Mouse (Mus musculus) retina, adult 2 months (tissue): ENCODE measurements at regions not wholly inside any gene's neighbourhood (a gene's known extent, or its start where the extent isn't known, plus 50 kb on each side); places are given as distances from the start of the nearest gene placed in this dataset.
A peak's percentile ranks its signal among the peaks of the same experiment; 100 is the strongest.

ENCODE experiments used
- DNase-seq: peaks from one replicate; pipeline ENCODE4 v3.0.0-alpha.2; 2012; ENCODE audit warnings: low read depth, low spot score

DNA sequence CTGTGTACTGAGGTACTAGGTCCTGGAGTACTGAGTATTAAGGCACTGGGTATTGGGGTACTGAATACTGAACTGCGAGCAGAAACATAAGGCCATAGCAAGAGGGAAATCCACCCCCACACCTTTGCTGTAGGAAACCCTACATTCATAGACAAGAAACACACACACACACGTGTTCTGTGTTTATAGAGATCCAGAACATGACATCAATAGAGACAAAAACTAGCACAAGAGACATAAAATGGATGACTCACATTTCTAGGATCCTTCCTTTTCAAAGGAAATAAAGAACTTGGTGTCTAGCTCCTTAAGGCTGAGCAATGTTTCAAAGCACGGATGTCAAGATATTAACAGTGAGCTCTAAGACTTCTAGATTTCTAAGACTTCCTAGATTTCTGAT is 49.9 kb upstream of the Nepro start:
- no peak for DNase-seq

DNA sequence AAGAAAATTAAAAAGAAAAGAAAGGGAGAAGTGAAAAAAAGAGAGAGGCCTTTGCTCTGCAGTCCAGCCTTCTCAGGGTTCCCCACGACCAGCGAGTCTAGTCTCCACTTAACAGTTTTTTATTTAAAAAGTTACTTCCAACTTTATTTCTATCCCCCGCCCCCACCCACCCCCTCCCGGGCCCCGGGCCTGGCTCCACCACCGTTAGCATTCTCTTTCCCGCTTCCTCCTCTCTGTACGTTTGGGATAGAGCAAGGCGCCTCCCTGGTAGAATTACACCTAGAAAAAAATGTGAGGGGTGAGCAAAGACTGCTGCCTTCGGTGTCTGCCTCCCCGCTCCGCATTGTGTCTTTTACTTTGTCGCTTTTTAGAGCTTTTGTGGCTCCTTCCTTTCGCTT is 51.7 kb upstream of the Nepro start:
- DNase-seq, result no peak

DNA sequence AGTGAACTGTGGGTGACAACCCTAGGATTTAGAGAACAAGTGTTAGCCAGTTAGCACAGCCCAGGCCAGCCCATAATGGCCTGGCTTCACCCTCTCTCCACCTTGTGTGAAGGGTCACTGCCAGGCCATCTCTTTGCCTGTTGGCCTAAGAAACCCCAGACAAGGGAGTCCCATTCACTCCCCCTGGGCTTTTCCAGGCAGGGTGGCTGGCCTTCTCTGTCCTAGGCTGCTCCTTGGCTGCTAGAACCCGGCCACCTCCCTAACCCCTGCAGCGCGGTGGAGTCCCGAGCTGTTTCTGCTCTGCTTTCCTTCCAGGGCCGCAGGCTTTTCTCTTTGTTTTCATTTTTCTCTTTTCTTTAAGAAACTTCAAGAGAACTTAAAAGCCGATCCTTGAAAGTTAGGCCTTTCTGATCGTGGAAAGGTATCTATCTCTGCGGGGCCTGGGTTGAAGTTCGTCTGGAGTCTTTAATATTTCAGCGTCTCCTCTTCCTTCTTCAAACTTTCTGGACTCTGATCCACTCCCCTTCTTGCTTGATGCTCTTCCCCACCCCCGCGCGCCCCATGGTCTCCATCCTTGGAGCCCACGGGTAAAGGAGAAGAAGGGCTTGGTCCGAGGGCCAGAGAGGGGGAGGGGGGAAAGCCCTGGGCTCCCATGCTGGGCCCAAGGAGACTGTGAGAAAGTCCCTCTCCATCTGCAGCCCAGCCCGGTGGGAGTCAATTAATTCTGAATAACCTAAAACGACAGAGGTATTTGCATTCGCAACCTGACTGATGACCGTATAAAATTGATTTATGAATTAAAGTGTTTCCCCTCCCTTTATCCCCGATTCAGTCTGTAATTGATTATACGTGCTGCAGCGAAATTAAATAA is 52.3 kb upstream of the Nepro start:
- DNase-seq, result no peak

DNA sequence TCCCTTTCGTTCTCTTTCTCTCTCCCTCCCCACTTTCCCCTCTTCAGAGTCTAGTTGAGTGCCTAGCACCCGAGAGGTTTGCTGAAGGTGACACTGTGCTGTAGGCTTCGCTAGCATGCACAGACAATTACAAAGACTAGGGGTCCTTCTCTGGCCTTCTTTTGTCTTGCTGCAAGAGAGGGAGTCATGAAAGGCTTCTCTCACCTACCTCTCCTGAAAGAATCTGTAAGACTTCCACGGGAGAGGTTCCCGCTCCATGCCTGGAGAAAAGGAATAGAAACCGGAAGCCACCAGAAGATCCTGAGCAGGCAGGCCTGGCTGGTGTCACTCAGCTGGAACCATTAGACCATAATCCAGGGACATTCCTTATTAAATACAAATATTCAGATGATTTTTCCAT is 56.0 kb upstream of the Nepro start:
- no peak for DNase-seq

DNA sequence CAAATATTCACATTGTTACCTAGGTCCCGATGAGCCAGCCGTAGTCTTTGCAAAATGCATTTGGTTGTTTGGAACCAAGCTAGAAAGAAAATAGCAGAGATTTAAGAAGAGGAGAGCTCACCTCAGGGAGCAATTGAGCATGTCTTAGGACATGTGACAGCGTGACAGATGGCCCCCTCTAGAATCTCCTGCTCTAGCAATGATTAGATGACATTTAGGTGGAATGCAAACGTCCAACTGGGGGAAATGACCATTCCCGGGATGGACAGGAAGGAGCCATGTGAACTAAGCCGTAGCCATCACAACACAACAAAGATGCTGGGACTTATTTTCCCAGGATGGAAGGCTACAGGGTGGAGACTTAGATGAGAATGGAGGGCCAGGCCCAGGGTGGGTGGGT is 57.0 kb upstream of the Nepro start:
- DNase-seq, result no peak

DNA sequence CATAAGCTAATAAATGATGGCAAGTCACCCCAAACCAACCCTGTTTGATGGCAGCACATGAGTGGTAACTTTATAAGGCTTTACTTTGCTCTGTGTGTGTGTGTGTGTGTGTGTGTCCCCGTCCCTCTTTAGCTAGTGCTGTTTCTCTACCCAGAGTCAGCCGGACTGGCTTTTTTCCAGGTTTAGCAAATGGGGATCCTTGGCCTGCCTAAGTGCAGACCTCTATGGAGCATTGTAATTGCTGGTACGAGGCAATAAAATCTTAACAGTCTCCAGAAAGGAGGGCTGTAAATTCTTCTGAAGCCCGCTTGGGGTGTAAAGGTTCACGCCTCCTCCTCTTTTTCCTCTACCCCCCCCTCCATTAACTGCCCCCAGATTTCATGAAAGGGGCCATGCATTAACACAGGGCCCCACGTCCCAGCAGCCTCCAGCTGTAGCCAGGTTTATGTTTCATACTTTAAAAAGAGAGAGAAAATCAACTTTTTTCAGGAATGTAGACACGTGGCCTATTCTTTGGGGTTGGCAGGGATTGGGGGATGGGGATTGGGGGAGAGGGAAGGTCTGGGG is 57.6 kb upstream of the Nepro start:
- DNase-seq, result no peak

DNA sequence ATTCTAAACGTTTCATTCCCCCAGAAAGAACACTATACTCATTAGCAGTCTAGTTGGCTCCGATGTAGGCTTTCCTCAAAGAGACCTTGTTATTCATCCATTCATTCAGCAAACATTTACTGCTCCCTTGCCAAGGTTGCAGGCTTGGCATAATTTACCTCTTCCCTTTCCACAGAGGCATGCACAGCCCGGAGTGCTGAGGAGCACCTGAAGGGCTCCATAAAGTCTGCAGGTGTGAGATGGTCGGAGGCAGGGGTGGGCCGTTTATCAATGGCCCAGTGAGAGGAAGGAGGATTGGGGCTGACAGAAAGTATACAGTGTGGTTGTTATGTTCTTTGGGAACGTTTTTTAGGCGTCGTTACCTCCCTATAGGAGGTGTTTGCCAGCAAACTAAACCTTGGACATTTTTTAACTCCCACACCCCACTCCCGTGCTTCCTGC is 58.6 kb upstream of the Nepro start:
- DNase-seq, result no peak

DNA sequence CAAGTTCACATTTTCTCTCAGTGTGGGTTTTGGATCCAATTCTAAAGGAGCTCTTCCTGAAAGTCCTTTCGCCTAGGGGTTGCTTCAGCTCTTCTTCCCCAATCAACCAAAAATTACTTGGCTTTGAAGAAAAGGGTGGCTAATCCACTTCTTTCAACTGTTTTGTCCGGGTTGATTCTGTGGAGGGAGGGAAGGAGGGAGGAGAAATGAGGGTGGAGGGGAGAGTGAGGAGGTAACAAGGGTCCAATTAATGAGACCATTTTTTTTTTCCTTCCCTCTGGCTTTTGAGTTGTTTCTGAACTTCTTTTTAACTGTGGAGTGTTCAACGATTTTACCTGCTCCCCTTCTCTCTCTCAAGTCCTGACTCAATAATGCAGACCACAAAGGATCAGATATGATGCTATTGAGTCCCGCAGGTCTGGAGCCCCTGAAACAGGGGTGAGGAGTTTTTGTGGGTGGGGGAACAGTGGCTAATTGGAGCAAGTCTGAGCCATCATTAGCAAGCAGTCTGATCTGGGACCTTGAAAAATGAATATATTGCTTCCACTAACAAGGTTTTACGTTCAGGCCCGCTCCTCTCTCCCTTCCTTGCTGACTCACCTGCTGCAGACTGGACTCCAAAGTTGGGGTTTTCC is 61.0 kb upstream of the Nepro start:
- no peak for DNase-seq

DNA sequence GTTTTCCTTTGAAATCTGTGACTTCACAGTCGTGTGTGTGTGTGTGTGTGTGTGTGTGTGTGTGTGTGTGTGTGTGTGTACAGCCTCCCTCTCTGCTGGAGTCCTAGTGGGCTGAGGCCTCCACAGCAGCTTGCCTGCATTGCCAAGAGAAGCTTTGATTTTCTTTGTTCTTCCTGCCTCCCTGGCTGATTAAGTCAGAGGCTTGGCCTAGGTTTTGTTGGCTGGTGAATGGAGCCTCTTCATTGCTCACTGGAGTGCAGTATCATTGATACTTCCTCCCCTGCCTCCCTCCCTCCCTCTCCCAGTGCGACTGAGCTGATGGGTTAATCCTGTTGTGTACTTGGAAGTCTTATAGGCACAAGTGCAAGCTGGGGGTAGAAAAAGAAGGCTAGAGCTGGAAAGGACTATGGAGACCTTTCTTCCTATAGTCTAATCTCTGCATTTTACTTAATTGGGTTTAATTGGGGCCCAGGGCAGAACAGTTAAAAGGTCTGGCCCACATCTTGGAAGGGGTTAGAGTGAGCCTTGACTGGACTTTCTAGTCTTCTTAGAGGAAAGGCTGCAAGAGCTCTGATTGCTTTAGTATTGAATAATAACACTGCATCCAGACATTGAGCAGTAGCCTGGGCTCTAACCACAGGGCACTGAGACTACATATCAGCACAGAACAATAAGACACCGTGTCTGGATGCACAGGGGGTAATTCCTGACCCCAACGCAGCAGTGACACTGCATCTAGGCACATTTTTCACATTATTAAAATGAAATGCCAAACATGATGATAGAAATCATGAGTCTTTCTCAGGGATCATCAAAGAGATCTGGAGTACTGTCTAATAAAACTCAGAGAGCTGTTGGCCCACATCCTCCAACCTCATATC is 62.9 kb upstream of the Nepro start:
- peak; percentile 4 for DNase-seq

DNA sequence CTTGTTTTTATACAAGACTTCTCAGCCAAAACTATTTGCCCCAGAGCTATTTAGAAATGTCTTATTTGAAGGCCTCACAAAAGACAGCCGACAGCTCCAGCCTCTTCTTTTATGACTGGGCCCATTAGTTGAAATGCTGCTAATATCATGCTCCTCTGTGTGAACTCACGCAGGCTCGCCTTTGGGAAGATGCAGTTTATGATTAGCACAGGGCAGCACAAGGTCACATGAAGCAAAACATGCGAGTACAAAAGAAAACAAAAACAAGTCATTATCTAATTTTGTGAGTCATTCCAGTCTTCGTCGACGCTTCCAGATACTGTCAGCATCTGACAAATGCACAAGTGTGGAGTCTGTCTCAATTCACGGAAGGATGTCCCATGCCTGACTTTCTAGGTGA is 65.8 kb upstream of the Nepro start:
- no peak for DNase-seq

DNA sequence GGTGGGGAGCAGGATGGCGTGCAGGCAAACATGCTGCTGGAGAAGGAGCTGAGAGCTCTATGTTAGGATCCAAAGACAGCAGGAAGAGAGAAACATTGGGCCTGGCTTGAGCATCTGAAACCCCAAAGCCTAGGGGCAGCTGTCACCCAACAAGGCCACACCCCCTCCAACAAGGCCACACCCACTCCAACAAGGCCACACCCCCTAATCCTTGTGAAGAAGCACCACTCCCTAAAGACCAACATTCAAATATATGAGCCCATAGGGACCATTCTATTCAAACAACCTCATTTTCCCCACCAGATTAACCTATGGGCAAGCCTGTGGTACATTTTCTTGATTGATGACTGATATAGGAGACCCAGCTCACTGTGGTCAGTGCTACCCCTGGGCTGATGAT is 67.9 kb upstream of the Nepro start:
- DNase-seq, result no peak

DNA sequence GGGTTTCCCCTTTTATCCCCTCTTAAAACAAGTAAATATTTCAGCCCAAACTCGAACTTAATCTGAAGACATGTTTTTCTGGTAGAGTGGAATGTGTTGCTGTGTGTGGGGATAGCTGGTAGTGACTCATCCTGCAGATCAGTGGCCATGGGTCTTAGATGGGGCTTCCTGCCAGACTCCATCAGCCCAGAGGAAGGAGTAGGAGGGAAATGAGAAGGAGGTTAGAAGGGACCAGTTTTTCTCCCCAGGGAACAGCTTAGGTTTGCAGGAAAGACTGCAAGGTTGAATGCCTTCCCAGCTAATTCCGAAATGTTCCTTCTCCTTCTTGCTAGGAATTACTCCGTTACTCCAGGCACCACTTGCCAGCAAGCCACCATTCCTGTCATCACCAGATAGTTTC is 68.8 kb upstream of the Nepro start:
- no peak for DNase-seq

DNA sequence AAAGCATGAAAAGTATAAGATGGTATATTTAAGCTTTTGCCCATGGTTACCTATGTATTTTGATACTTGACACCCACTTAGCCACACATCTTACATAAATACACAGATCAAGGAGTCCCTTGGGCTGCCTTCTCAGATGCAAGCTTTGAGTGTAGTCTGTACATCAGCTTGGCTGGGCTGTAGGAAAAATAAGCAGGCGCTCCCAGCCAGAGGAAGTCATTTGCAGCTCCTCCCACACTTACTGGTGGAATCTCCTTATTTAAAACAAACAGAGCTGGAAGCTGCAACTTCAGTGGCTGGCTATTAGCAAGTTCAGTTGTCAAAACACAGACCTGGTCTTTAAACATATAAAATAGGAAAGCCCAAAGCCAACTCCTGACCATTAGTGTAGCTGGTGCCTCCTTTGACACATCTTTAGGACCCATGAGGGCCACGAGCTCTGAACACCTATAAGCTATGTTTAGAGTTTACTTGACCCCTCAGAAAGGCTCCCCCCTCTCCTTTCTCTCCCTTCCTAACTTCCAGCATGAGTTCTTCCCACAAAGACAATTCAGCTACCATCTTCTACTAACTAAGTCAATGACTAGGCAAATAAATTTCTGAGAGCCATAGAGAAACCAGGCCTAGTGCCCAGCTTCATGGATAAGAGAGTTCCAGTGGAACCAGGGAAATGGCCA is 75.4 kb upstream of the Nepro start:
- DNase-seq, result no peak

DNA sequence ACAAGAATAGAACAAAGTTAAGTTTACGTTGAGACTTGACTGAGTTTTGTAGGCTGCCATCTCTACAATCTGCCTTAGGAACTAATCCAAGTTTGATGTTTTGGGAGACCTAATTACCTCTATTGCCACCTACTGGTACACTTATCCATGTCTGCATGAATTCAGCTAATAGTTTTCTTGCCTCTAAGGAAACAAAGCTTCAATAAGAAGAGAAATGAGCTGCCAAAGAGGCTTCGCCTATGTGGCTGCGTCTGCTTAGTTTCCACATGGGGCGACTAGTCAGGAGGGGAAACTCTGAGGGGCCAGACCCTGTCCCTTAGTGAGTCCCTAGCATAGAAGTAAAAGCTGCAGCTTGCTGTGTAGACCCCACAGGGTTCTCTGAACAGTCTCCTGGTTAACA is 80.1 kb upstream of the Nepro start:
- peak; percentile 16 for DNase-seq

DNA sequence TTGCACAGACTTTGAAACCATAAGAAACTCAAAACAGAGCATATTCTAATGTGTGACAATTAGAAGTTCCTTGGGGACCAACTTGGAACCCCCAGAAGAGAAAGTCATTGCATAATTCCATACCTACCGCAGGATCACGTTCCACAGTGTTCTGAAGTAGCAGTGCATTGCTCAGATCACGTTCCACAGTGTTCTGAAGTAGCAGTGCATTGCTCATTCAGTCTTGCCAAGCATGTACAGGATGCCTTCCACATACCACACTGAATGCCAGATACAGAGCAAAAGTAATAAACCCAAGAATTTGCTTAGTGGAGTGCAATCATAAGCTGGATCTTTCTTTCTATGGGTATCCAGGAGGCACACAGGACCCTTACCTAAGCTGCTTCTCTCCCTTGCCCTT is 78.4 kb upstream of the Boc start:
- DNase-seq, result no peak

DNA sequence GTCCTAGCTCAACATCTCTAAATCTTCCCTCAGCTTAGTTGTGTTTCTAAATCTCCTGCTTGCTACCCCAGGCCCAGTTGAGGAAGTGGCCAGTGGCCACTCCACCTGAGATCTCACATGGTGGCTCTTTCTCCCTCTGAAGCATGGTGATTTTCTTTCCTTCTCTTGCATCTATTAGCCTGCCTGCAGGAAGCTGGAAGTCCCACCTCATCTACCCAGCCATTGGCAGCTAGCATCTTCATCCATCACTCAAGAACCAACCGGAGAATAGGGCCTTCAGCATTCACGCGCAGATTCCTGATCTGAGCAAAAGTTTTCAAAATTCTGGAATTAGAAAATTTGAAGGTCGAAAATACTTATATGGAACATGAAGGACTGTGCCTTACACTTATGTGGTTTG is 75.8 kb upstream of the Boc start:
- DNase-seq, result no peak

DNA sequence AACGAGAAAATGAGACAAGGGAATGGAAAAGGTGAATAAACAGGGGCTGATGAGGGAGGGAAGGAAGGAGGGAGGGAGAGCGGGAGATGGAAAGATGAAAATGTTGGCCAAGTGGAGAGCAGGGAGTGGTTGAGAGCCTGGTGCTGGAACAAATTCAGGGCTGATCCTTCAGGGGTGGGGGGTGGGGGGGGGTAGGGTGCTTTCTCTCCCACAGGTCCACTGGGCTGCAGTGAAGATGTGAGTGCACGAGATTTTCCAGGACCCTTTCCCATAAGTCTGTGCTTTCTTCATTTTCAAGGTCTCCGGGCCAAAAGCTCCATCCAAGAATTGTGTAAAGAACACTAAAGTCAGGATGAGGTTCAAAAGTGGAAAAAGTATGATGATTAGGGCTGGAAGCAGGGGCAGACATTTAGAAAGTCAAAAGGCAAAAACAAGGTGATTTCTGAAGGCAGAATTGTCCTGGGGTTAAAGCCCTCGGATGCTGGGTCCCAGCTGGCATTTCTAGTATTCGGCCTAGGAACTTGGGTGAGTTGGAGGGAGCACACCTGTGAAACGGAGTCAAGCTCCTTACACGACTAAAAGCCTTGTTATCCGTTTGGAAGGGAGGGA is 74.5 kb upstream of the Boc start:
- DNase-seq, result no peak

DNA sequence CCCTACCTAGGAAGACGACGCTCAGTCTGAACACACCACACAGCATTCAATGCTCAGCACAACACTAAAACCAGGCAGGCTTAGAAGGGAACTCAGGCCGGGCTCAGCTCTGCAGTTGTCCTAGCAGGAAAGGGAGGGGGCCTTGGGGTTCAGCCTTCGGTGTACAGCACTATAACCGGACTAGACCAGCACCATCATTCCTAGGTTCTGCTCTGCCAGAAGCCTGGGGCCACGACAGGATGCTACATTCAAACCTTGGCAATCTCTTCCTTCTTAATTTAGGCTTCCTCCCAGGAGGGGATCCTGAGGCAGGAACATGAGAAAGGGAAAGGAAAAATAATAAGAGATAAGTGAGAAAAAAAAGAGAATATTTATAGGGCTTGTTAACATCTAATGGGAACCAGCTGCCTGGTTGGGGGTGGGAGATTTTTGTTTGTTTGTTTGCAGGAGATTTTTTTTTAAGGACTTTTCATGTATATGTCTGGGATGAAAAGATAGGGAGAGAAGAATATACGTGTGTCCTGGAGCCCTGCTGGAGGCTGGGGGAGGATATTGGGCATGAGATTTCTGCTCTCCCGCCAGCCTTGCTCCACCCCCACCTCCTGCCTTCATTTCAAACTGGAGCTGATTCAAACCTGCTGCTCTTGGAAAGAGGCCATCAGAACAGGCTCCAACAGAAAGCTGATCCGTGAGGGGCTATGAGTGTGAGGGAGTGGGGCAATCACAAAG is 73.8 kb upstream of the Boc start:
- no peak for DNase-seq

DNA sequence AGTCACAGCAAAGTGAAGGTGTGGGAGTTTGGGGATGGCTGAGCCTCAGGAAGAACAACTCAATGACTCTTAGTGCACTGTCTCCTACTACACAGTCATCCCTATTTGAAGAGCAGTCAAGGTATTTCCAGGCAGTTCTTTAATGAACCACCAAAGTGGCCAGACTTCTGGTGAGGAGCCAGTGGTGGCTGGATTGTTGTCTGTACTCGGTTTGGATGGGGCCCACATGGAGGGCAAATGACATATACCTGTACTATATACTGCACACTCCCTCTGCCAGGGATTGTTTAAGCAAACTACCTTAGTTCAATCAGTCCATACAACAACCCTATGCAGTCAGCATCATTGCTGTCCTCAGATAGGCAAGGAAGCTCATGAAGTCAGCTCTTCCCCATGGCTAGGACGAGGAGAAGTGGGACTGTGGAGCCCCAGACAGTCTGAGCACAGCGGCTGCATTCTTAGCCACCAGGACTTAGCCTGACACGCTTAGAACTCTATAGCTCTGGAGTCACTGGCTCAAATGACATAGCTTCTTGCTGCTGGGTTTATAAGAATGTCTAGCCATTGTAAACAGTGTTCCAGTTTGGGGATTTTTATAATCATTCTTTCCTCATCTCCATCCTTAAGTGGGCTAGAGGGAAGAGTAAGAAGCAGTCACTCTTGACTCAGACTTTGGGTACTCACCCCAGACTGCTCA is 72.8 kb upstream of the Boc start:
- no peak for DNase-seq

DNA sequence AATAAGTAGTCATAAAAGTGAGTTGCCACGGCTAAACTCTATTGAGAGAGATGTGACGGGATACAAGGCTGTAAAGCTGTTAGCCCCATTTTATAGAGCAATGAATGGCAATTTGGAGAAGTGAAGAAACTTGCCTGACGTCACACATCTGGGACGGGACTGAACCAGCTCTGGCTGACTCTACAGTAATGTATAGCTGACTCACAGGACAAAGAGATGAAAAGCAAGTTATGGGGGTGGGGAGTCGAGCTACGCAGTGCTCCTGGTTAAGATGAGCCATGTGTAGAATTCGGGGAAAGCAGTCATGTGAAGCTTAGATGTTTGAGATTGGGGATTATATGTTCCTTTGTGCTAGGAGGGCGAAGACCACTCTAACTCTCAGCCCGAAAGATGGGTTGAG is 72.2 kb upstream of the Boc start:
- DNase-seq, result no peak
